Mouse (Mus musculus): Measurements from ENCODE around the gene Tmub2. TPM values are rescaled to one million over a fixed set of nuclear protein-coding genes. Genes with fewer than 3 reads are reported as not detected.

Tmub2 gene
- polyA plus RNA-seq, 1 experiment from 2014 or later, result 83.3 TPM

DNA sequence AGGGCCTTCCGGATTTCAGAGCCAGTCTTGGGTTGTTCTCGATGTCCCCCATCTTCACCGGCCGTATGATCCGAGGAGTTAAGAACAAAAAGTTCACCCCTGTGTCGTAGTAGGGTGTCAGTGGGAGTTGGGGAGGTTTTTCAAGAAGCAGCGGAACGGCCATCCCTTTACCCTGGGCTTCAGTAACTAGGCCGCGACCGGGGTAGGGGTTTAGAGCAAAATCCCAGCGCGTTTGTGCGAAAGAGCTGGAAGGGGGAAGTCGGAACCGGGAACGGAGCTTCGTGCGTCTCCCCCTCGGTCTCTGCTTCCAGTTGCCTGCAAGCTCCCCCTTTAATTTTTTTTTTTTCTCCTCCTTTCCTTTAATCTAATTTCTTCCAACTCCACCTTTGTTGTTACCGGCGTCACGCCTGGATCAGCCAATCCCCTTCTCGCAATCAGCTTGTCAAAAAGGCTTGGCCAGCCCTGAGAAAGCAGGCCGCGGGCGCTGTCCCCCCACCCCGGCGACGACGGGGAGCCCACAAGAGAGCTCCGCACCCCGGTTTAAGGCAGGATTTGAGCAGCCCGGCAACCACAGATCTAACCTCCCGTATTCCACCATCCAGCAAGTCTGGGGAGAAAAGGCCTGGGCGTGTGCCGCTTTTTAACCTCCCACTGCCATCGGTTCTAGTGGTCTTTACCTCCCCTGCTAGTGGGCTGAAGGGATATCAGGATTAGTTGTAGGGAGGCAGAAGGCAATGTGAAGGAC is 35.4 kb downstream of the Tmub2 start:
- H3K4me2 ChIP-seq, result peak overlapping the region; percentile 96
- H3K4me3 ChIP-seq, result peak overlapping the region; percentile 72
- H3K4me1 ChIP-seq (replicated peaks), result peaks cover 25% of the 10 kb centered on the region
- WGBS, result under 1% methylated on average over 38 of the region's 38 CpGs
- no peaks in the 10 kb centered on the region for H3K9me3 ChIP-seq
- peak overlapping the region; percentile 92 for H3K9ac ChIP-seq
- no peaks in the 10 kb centered on the region for H3K27me3 ChIP-seq
- peak; percentile 65; the same call in 1 of the 2 replicates for ATAC-seq (ENCODE audit: low FRiP score, low read depth)
- H3K27ac ChIP-seq (replicated peaks), result peak overlapping the region; percentile 99
- no peaks in the 10 kb centered on the region for H3K36me3 ChIP-seq

GRCm38 (mm10) chr11:102320686-102321005 is 35.9 kb downstream of the Tmub2 start:
- Histone ChIP-seq H3K27ac (replicated peaks) (peak overlapping the region; percentile 99), H3K9me3 (no peaks in the 10 kb centered on the region), H3K4me3 (peak overlapping the region; percentile 72), H3K36me3 (no peaks in the 10 kb centered on the region), H3K27me3 (no peaks in the 10 kb centered on the region), H3K9ac (peak overlapping the region; percentile 62), H3K4me1 (replicated peaks) (peaks cover 21% of the 10 kb centered on the region), H3K4me2 (peak overlapping the region; percentile 96)
- ATAC-seq (ENCODE audit: low FRiP score, low read depth), result peak; percentile 16; the same call in 1 of the 2 replicates
- 4% methylated on average over 10 of the region's 10 CpGs for WGBS

GRCm38 (mm10) chr11:102321931-102322330 is 37.2 kb downstream of the Tmub2 start:
- no peak for ATAC-seq (ENCODE audit: low FRiP score, low read depth)
- 80% methylated on average over 6 of the region's 6 CpGs for WGBS

GRCm38 (mm10) chr11:102323516-102323915 is 38.8 kb downstream of the Tmub2 start:
- no peak overlapping the region for H3K27ac ChIP-seq (replicated peaks)
- H3K9ac ChIP-seq, result no peak overlapping the region
- H3K9me3 ChIP-seq, result no peaks in the 10 kb centered on the region
- WGBS, result 92% methylated on average over 1 of the region's 1 CpGs
- no peaks in the 10 kb centered on the region for H3K27me3 ChIP-seq
- peaks cover 12% of the 10 kb centered on the region for H3K4me1 ChIP-seq (replicated peaks)
- H3K4me3 ChIP-seq, result no peak overlapping the region
- ATAC-seq (ENCODE audit: low FRiP score, low read depth), result no peak
- H3K4me2 ChIP-seq, result no peak overlapping the region
- no peaks in the 10 kb centered on the region for H3K36me3 ChIP-seq

More at GRCm38 (mm10) chr11:102321931-102322330, 37.2 kb downstream of the Tmub2 start:
- no peak overlapping the region for H3K4me3 ChIP-seq
- H3K4me2 ChIP-seq, result no peak overlapping the region
- H3K27me3 ChIP-seq, result no peaks in the 10 kb centered on the region
- H3K4me1 ChIP-seq (replicated peaks), result peaks cover 12% of the 10 kb centered on the region
- H3K9ac ChIP-seq, result no peak overlapping the region
- no peak overlapping the region for H3K27ac ChIP-seq (replicated peaks)
- no peaks in the 10 kb centered on the region for H3K9me3 ChIP-seq
- no peaks in the 10 kb centered on the region for H3K36me3 ChIP-seq

DNA sequence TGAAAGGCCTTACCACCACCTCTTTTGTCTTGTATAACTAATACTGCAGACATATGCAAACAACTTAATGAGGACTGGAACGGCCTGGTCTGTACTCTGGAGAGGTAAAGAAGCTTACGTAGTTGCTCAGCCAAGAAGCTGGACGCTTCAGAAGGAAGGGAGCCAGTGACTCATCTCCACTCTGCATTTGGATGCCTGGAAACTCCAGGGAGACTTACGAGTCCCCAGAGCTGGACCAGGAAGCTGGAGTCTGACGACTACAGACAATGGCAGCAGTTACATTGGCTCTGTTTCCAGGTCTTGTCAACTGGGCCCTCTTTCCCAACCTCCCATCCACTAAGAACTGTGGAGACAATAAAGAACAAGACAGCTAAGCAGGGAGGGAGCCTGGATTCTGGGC is 42.5 kb downstream of the Tmub2 start:
- no peak overlapping the region for H3K9ac ChIP-seq
- no peak overlapping the region for H3K27ac ChIP-seq (replicated peaks)
- no peak for ATAC-seq (ENCODE audit: low FRiP score, low read depth)
- H3K36me3 ChIP-seq, result no peaks in the 10 kb centered on the region
- 65% methylated on average over 5 of the region's 5 CpGs for WGBS
- no peak overlapping the region for H3K4me3 ChIP-seq
- no peak overlapping the region for H3K4me2 ChIP-seq
- H3K4me1 ChIP-seq (replicated peaks), result no peaks in the 10 kb centered on the region
- H3K9me3 ChIP-seq, result no peaks in the 10 kb centered on the region
- no peaks in the 10 kb centered on the region for H3K27me3 ChIP-seq

GRCm38 (mm10) chr11:102327839-102328238 is 43.1 kb downstream of the Tmub2 start:
- H3K9ac ChIP-seq, result no peak overlapping the region
- H3K4me3 ChIP-seq, result no peak overlapping the region
- no peaks in the 10 kb centered on the region for H3K27me3 ChIP-seq
- WGBS, result 81% methylated on average over 7 of the region's 7 CpGs
- no peaks in the 10 kb centered on the region for H3K36me3 ChIP-seq
- ATAC-seq (ENCODE audit: low FRiP score, low read depth), result no peak
- H3K4me2 ChIP-seq, result no peak overlapping the region
- H3K27ac ChIP-seq (replicated peaks), result no peak overlapping the region
- H3K9me3 ChIP-seq, result no peaks in the 10 kb centered on the region
- H3K4me1 ChIP-seq (replicated peaks), result no peaks in the 10 kb centered on the region

- H3K9ac ChIP-seq, result no peak overlapping the region
- ATAC-seq (ENCODE audit: low FRiP score, low read depth), result no peak
These were observed 44.8 kb downstream of the Tmub2 start for GRCm38 (mm10) chr11:102329518-102329917.

GRCm38 (mm10) chr11:102330039-102330438 is 45.3 kb downstream of the Tmub2 start:
- no peak overlapping the region for H3K9ac ChIP-seq
- H3K4me3 ChIP-seq, result no peak overlapping the region
- H3K4me2 ChIP-seq, result no peak overlapping the region
- no peaks in the 10 kb centered on the region for H3K4me1 ChIP-seq (replicated peaks)
- no peaks in the 10 kb centered on the region for H3K27me3 ChIP-seq
- no peak for ATAC-seq (ENCODE audit: low FRiP score, low read depth)
- no peaks in the 10 kb centered on the region for H3K36me3 ChIP-seq
- H3K9me3 ChIP-seq, result no peaks in the 10 kb centered on the region
- H3K27ac ChIP-seq (replicated peaks), result no peak overlapping the region
- WGBS, result 82% methylated on average over 3 of the region's 3 CpGs

More at GRCm38 (mm10) chr11:102329518-102329917, 44.8 kb downstream of the Tmub2 start:
- no peak overlapping the region for H3K27ac ChIP-seq (replicated peaks)
- H3K27me3 ChIP-seq, result no peaks in the 10 kb centered on the region
- no peaks in the 10 kb centered on the region for H3K4me1 ChIP-seq (replicated peaks)
- no peak overlapping the region for H3K4me2 ChIP-seq
- no peaks in the 10 kb centered on the region for H3K9me3 ChIP-seq
- no peak overlapping the region for H3K4me3 ChIP-seq
- H3K36me3 ChIP-seq, result no peaks in the 10 kb centered on the region

DNA sequence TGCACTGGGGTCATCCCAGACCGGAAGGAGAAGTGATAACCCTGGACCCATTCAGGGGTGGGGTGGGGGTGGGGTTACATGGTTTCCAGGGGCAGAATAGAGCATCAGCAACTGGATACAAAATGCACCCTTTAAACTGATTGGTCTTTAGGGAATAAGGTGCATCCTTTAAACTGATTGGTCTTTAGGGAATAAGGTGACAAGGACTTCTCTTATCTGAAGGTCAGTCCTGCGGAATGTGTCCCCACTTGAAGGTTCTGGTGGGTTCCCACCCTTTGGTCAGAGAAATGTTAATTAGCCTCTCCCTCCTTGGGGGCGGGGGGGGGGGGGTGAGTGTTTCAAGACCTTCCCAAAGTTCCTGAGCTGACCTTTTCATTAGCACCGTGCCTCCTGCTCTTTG is 47.1 kb downstream of the Tmub2 start:
- 0 out of 2 replicates have a peak, but pooled peaks cover 3% of the 10 kb centered on the region for H3K4me1 ChIP-seq (replicated peaks)
- WGBS, result 49% methylated on average over 4 of the region's 4 CpGs
- no peaks in the 10 kb centered on the region for H3K36me3 ChIP-seq
- H3K4me3 ChIP-seq, result no peak overlapping the region
- H3K4me2 ChIP-seq, result no peak overlapping the region
- H3K27ac ChIP-seq (replicated peaks), result no peak overlapping the region
- no peak overlapping the region for H3K9ac ChIP-seq
- no peaks in the 10 kb centered on the region for H3K27me3 ChIP-seq
- no peak for ATAC-seq (ENCODE audit: low FRiP score, low read depth)
- H3K9me3 ChIP-seq, result no peaks in the 10 kb centered on the region

DNA sequence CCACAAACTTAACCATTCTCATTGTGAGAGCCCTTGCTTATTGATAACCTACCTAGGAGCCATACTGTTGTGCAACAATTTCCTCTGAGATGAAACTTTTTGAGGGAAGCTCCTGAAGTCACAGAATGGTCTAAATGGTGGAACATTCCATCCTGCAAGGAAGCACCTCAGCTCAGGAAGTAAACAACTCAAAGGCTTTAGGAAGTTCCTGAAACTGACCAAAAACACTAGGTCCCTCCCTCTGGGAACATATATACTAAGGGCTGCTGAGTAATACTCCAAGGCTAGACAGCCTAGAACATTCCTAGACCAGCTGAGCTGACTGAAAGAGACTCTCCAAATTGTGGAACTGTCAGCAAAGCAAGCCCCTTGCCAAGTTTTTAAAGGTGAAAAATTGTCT is 48.3 kb downstream of the Tmub2 start:
- ATAC-seq (ENCODE audit: low FRiP score, low read depth), result no peak
- Histone ChIP-seq H3K4me3 (no peak overlapping the region), H3K9me3 (no peaks in the 10 kb centered on the region), H3K36me3 (no peaks in the 10 kb centered on the region), H3K4me2 (no peak overlapping the region), H3K9ac (no peak overlapping the region), H3K27me3 (no peaks in the 10 kb centered on the region), H3K27ac (replicated peaks) (no peak overlapping the region), H3K4me1 (replicated peaks) (0 out of 2 replicates have a peak, but pooled peaks cover 3% of the 10 kb centered on the region)

- Histone ChIP-seq H3K27ac (replicated peaks) (no peak overlapping the region), H3K4me2 (no peak overlapping the region), H3K4me3 (no peak overlapping the region), H3K9me3 (no peaks in the 10 kb centered on the region), H3K4me1 (replicated peaks) (0 out of 2 replicates have a peak, but pooled peaks cover 3% of the 10 kb centered on the region), H3K27me3 (no peaks in the 10 kb centered on the region), H3K36me3 (no peaks in the 10 kb centered on the region), H3K9ac (no peak overlapping the region)
- 62% methylated on average over 4 of the region's 4 CpGs for WGBS
- no peak for ATAC-seq (ENCODE audit: low FRiP score, low read depth)
These were observed 49.3 kb downstream of the Tmub2 start for GRCm38 (mm10) chr11:102334010-102334409.

DNA sequence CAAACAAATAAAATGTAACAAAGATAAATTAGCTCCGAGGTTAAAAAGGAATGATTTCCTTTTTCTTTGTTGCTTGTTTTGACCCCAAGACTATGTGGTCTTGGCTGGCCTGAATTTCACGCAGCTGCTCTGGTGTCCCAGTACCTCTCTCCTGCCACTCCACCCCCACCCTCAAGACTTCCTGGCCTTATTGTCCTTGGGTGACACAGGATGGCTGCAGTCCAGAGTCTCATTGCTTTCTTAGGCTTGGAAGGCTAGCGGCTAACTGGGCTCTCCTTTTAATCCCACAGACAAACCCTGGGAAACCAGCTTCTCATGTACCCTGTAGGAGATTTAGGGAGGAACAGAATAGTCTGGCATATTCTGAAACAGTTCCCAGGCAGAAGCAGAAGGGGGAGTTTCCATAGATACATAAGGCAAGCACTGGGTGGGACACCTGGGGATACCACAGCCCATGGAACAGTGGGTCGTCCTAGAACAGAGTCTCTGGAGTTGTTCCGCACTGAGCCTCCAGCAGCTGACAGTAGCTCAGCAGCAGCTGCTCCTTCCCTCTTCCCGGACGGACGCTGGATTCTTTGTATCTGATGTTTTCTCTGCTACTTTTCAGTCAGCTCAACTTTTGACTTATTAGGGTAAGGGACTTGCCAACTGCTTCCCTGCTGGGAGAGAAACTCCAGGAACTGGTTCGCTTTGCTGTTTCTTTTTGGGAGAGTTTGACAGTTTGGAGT is 50.4 kb downstream of the Tmub2 start:
- Histone ChIP-seq H3K27ac (replicated peaks) (peak overlapping the region; percentile 27; the same call in 1 of the 2 replicates), H3K4me3 (no peak overlapping the region), H3K27me3 (no peaks in the 10 kb centered on the region), H3K9ac (no peak overlapping the region), H3K9me3 (no peaks in the 10 kb centered on the region), H3K36me3 (no peaks in the 10 kb centered on the region), H3K4me2 (no peak overlapping the region), H3K4me1 (replicated peaks) (0 out of 2 replicates have a peak, but pooled peaks cover 3% of the 10 kb centered on the region)
- no peak for ATAC-seq (ENCODE audit: low FRiP score, low read depth)
- WGBS, result 35% methylated on average over 9 of the region's 9 CpGs

Data from hindbrain, embryonic 15.5 days (tissue).